Mouse (Mus musculus): ENCODE data around the gene Tpp1.

DNA sequence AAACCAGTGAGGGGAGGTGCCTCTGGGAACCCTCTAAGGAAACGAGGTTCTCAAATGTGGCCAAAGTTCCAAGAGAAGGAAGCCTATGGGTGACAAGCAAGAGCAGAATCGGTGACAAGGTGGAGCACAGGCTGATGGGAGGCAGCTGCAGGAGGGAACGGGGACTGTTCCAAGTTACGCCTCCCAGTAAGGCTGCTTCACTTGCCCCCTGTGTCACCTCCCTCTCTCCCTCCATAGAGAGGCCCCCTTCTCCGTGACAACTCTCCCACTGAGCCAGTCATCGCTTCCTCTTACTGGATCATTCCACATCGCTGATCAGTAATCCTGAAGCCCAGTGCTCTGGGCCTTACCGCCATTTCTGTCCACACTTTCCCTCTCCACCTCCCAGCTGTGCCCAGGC is 22.6 kb upstream of the Tpp1 start:
- TF ChIP-seq HCFC1 (IDR thresholded peaks at IDR 0.05; ENCODE audit: borderline replicate concordance, insufficient read depth, low read length) (no peak), ZNF384 (IDR thresholded peaks at IDR 0.05; ENCODE audit: low read depth, low read length) (no peak), MAFK (IDR thresholded peaks at IDR 0.05; ENCODE audit: insufficient read depth, low read depth, low read length) (no peak)
